Mouse (Mus musculus) kidney, adult 2 months (tissue): ENCODE measurements at regions not wholly inside any gene's neighbourhood (a gene's known extent, or its start where the extent isn't known, plus 50 kb on each side); places are given as distances from the start of the nearest gene placed in this dataset.

Experiments used
- CTCF ChIP-seq: fragments of 200-500 bp; conservative IDR thresholded peaks from 2 replicates; pipeline ENCODE4 v1.5.1; 2011; ENCODE audit warnings: low read depth, mild to moderate bottlenecking, control low read depth, low read length, moderate library complexity, mixed read lengths; ENCODE audit not compliant: insufficient read depth, insufficient read length
- POLR2A ChIP-seq: fragments of 200-500 bp; IDR thresholded peaks from one replicate; pipeline ENCODE4 v1.6.1; 2011; ENCODE audit warnings: low read depth, low read length, control low read depth

DNA sequence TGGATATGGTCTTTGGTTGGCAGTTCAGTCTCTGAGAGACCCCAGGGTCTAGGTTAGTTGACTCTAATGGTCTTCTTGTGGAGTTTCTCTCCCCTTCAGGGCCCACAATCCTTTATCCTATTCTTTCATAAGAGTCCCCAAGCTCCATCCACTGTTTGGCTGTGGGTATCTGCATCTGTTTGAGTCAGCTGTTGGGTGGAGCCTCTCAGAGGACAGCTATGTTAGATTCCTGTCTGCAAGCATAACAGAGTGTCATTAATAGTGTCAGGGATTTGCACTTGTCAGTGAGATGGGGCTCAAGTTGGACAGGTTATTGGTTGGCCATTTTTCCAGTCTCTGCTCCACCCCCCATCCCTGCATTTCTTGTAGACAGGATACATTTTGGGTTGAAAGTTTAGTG is 306.9 kb upstream of the Eif4g2 start:
- no peak for TF ChIP-seq POLR2A
- TF ChIP-seq CTCF = no peak
